Mouse (Mus musculus) MEL-GATA-1-ER (cell line): ENCODE data around the gene Slc25a22.

Source experiments
- DNase-seq: peaks from one replicate; pipeline ENCODE4 v3.0.0-alpha.2; 2012; ENCODE audit warnings: low read depth; ENCODE audit errors: extremely low read depth

The Slc25a22 gene

GRCm38 (mm10) chr7:141437178-141438120 is at the start of gene Slc25a22:
Slc25a22 (minus strand) TSS chr7:141437892.
- DNase-seq: no peak

DNA sequence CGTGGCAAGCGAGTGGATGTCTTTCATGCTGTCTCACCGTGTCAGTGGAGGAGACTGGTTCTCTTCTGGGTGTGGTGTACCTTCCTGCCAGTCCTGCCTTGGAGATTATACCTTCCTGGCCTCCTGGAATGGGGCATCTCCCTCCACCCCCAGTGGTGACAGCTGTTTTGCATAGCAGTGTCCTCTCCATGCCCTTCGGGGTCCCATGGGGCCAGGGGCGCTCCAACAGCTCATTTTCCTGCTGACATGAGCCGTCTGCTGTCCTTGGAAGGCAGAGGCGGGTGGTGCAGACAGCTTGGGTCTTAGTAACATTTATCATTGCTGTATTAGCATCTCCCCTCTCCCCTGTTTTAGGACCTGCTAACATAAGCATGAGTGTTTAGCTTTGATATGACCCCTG is 49.4 kb upstream of the Slc25a22 start:
- no peak for DNase-seq

DNA sequence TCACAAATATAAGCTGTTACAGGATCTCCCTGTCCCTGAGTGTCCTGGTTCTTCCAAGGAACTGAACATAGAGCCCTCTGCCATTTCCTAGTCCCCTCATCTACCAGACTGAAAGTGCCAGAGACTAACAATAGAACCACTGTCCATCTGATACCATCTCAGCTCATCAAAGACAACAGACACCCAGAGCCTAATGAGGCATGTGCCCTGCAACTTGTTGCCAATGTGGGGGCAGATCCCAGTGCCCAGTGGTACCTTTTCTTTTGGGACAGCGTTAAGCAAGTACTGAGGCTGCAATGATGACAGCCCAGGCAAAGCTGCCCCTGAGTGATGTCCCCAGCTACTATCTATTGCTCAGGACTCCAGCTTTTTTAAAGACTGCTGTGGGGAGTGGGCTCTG is 48.5 kb upstream of the Slc25a22 start:
- DNase-seq: no peak

DNA sequence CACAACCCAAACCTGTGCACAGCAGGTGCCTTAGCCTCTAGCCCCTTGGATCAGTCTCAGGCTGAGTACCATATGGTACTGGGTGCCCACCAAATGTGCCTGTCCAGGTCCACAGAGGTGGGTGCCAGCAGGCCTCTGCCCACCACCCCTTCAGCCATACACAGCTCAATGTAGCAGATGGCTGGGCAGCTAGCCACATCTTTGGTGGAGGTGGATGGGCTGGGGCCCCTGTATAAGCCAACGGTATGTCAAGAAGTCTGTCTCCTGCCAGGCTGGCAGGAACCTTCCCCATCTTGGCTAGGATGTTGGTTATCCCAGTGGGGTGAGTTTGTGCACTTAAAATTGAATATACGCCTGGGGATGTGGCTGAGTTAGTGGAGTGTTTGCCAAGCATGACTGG is 47.9 kb upstream of the Slc25a22 start:
- DNase-seq: no peak

GRCm38 (mm10) chr7:141485186-141485585 is 47.5 kb upstream of the Slc25a22 start:
- no peak for DNase-seq

DNA sequence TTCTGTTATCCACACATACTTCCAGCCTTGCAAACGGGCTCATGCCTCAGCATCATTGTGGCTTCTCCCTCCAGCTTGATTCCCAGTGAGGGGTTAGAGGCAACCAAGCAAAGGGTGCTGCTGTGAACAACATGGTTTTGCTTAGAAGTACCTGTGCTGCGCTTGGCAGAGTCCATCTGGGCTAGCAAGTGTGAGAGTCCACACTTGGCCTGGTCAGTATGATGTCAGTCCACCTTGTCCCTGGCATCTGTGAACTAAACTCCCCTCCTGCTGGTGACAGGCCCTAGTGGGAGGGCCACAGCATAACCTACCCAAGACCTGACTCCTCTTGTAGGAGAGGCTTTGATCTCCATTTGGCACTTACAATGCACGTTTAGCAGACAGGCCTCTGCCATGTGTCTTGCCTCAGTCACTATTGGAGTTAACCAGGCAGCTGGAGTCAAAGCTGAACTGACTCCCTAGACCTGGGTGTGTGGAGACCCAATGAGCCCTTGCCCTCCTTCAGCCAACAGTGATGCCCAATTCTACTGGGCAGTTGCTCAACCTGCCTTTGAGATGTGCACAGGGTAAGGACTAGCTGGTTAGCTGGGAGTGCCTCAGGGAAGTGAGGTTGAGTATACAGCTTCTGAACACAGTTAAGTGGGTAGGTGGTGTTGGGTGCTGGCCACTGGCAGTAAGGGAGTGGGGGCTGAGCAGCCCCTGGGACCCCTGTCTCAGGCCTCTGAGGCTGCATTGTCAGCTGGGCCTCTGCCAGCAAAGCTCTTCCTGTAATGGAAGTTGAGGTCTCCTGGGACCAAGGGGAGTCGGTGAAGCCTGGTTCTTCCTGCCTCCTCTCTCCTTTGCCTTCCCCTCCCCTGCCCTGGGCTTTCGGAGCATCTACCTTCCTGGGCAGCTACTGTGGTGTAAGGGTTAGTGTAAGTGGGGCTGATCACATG is 46.8 kb upstream of the Slc25a22 start:
- DNase-seq: no peak

GRCm38 (mm10) chr7:141483114-141483653 is 45.5 kb upstream of the Slc25a22 start:
- no peak for DNase-seq

DNA sequence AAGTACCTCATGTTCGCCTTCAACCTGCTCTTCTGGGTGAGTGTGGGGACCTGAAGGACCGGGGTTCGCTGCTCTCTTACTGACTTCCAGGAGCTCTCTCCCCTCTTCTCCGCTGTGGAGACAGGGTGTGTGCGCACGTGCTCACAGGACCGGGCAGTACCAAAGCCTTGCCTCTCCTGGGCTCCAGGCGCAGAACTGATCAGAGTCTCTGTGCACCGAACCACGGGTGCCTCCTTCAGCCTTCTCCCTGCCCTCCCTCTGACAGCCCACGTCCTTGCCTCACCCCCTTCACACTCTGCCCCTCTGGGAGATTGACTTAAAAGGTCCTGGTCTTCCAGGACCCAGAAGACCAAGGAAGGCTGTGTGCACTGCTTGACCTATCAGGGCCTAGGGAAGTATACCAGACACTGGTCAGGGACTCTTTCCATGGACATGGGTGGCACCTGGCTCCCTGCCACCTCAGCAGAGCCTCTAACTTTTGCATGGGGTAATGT is 44.9 kb upstream of the Slc25a22 start:
- DNase-seq: no peak

GRCm38 (mm10) chr7:141481498-141482401 is 44.1 kb upstream of the Slc25a22 start:
- DNase-seq: no peak

DNA sequence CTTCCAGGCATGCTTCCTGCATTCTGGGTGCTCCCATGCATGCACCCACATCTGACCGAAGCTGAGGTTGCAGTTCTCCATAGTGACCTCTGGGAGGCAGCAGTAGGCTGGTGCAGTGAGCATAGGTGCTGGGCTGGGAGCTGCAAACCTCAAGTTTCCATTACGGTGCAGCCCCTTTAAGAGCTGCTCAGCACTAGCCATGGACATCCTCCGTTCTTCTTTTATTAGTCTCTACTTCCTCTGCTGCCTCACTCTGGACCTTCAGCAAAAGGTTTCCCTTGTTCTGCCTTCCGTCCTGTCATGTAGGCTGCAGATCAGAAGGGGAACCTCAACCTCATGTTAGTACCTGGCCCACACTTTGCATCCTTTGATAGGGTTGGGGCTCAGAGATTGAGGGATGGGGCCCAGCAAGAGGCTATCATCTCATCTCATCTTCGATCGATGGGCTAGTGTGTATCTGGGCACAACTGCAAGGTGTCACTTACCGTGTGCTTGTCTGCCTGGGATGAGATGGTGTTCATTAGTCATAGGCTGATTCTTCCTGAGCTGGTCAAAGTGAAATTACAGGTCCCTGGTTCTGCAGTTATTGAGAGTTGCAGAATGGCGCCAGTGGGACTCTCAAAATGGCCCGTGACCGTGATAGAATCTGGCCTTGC is 43.3 kb upstream of the Slc25a22 start:
- no peak for DNase-seq

- DNase-seq: no peak
Observed at GRCm38 (mm10) chr7:141478270-141478748, 40.6 kb upstream of the Slc25a22 start.

GRCm38 (mm10) chr7:141477578-141478269 is 40.0 kb upstream of the Slc25a22 start:
- no peak for DNase-seq

DNA sequence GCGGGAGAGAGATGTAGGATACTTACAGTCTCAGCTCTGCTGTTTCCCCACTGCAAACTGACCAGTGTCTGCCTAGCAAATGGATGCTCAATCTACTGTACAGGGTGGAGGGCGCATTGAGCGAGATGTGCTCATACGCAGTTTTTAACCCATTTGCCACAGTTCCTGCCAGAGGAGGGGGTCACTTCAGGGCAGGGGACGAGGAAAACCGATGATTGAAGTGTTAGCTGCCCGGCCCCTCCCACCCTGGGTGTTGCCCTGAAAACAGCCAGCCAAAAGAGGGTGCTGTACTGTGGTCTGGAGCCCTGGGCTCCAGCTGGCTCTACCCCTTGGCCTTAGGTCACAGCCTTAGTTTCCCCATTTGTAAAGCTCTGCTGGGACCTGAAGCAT is 39.3 kb upstream of the Slc25a22 start:
- no peak for DNase-seq

GRCm38 (mm10) chr7:141476226-141476980 is 38.7 kb upstream of the Slc25a22 start:
- no peak for DNase-seq

GRCm38 (mm10) chr7:141475805-141476158 is 38.1 kb upstream of the Slc25a22 start:
- DNase-seq: no peak

- DNase-seq: no peak
Observed at GRCm38 (mm10) chr7:141475011-141475804, 37.5 kb upstream of the Slc25a22 start, which contains the start of the genes Polr2l and Tspan4. Polr2l (minus strand) TSS chr7:141475132. Tspan4 (plus strand) TSS chr7:141475240.

DNA sequence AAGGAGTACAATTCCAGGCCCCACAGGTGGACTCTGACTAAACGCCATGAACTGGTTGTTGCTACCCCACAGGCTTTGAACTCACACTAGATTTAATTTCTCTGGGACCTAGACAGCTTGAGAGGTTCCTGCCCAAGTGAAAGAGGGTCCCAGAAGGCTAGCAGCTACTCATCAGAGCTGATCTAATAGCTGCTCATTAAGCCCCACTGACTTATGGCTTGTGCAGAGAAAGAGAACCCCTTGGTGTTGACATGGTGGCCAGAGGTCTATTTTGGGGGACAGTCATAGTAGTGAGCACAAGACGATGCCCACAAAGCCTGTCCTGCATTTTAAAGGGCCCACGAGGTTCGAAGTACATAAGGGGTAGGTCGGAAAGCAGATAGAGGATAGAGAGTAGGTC is 36.5 kb upstream of the Slc25a22 start:
- DNase-seq: no peak

DNA sequence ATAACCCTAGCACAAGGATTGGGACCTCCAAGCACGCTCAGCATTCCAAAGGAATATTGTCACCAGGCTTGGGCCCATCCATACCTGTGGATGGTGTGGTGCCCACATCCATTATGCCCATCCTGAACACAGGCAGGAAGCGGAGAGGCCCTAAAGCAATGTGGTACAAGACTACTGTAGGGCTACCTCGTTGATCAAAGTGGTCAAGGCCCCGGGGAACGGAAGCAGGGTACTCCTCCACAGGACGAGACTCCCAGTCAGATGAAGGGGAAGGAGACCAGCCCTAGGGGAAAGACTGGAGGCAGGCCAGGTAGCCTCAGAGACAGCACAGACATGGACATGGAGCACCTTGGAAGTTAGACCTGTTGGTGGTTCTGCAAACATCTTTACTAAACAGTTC is 35.1 kb upstream of the Slc25a22 start:
- DNase-seq: no peak
